8 mouse cellular contexts compared by ENCODE assay signal in the genomic region with DNA sequence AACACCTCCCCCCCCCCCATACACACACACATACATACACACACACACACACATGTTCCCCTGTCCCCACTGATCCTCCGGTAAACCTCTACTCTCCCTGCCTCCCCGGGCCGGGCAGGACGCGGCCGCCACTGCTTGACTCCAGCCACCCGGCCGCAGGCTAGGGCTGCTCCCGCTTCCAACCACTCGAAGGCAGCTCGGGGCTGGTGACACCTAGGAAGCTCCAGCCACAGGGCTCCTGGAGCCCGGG. TPM values are rescaled to one million over a fixed set of nuclear protein-coding genes. Genes with fewer than 3 reads are reported as not detected.
DNase-seq lines count a peak whose midpoint lies in the region; ATAC-seq and TF ChIP-seq lines count a peak whose summit lies in the region.

No protein-coding gene starts in this region.

- 0% methylated on average over 12 of the region's 12 CpGs for WGBS in heart, embryonic 14.5 days
- WGBS in heart, postnatal 0 days: under 1% methylated on average over 12 of the region's 12 CpGs
- WGBS in liver, postnatal 0 days (ENCODE audit: insufficient replicate concordance): 2% methylated on average over 12 of the region's 12 CpGs

- H3K27ac ChIP-seq in heart, embryonic 14.5 days (replicated peaks in 1 of 2; ENCODE audit: control insufficient read depth in 1 of 2, insufficient read depth in 1 of 2, low read depth in 2 of 2, low read length in 2 of 2): peak overlapping the region; percentile 89 to 93
- no peak overlapping the region for H3K27ac ChIP-seq in bone marrow macrophage, adult 2 months (ENCODE audit: insufficient read depth, low read depth, low read length)
- H3K27ac ChIP-seq in heart, postnatal 0 days (ENCODE audit: low read depth): peak overlapping the region; percentile 73
- H3K27ac ChIP-seq in liver, postnatal 0 days (ENCODE audit: low read depth): peak overlapping the region; percentile 48; the same call in 1 of the 2 replicates

- intact Hi-C loops in heart, postnatal 10 days (cut with DNase I): loop anchor here (5.0 kb wide), 2 partner anchors 114 to 249 kb away; no protein-coding TSS in a partner anchor

- peak; percentile 67 for ATAC-seq in heart, embryonic 14.5 days (ENCODE audit: insufficient number of reproducible peaks, insufficient read depth, low FRiP score, low read depth)
- ATAC-seq in heart, postnatal 0 days (ENCODE audit: insufficient read depth, low read depth): peak; percentile 53
- ATAC-seq in liver, postnatal 0 days: peak; percentile 54
- ATAC-seq in frontal cortex, adult (ENCODE audit: low TSS enrichment): no peak

- H3K4me2 ChIP-seq in heart, embryonic 14.5 days (ENCODE audit: low read length): peak overlapping the region; percentile 98
- H3K4me2 ChIP-seq in heart, postnatal 0 days (ENCODE audit: low read depth, low read length): peak overlapping the region; percentile 83
- peak overlapping the region; percentile 87 for H3K4me2 ChIP-seq in liver, postnatal 0 days (ENCODE audit: low read depth, low read length)

- H3K4me3 ChIP-seq in heart, embryonic 14.5 days (ENCODE audit: control insufficient read depth in 1 of 2, insufficient read depth in 1 of 2, low read depth in 1 of 2, low read length in 2 of 2): peak overlapping the region; percentile 70 to 83
- peak overlapping the region; percentile 58 for H3K4me3 ChIP-seq in bone marrow macrophage, adult 2 months (ENCODE audit: insufficient read depth, low read length)
- peak overlapping the region; percentile 57 for H3K4me3 ChIP-seq in heart, postnatal 0 days (ENCODE audit: low read depth, low read length)
- peak overlapping the region; percentile 51 for H3K4me3 ChIP-seq in liver, postnatal 0 days (ENCODE audit: low read depth, low read length)

- no peak for TF ChIP-seq EP300 in heart, postnatal 0 days (IDR thresholded peaks at IDR 0.05; ENCODE audit: low read depth)
- no peak for TF ChIP-seq EP300 in liver, postnatal 0 days (IDR thresholded peaks at IDR 0.05; ENCODE audit: low read depth)

- no peaks in the 10 kb centered on the region for H3K9me3 ChIP-seq in heart, embryonic 14.5 days (ENCODE audit: control insufficient read depth, low read length)
- H3K9me3 ChIP-seq in heart, postnatal 0 days (replicated peaks; ENCODE audit: control insufficient read depth, low read length): no peaks in the 10 kb centered on the region
- no peaks in the 10 kb centered on the region for H3K9me3 ChIP-seq in liver, postnatal 0 days (ENCODE audit: low read length)

- TF ChIP-seq POLR2A in bone marrow macrophage, adult 2 months (IDR thresholded peaks at IDR 0.05; ENCODE audit: borderline replicate concordance, low read depth, low read length): no peak

- H3K9ac ChIP-seq in heart, embryonic 14.5 days (ENCODE audit: low read length): peak overlapping the region; percentile 87
- peak overlapping the region; percentile 56 for H3K9ac ChIP-seq in heart, postnatal 0 days (replicated peaks; ENCODE audit: low read depth, low read length)
- peak overlapping the region; percentile 59 for H3K9ac ChIP-seq in liver, postnatal 0 days (replicated peaks)

- TF ChIP-seq CTCF in bone marrow macrophage, adult 2 months (IDR thresholded peaks at IDR 0.05; ENCODE audit: low read depth, low read length): no peak
- TF ChIP-seq CTCF in heart, postnatal 0 days (IDR thresholded peaks at IDR 0.05; ENCODE audit: low read depth): no peak
- no peak for TF ChIP-seq CTCF in liver, postnatal 0 days (IDR thresholded peaks at IDR 0.05; ENCODE audit: low read depth)

- H3K27me3 ChIP-seq in heart, embryonic 14.5 days (ENCODE audit: control insufficient read depth, insufficient read depth, low read length): 0 out of 2 replicates have a peak, but pooled peaks cover 4% of the 10 kb centered on the region
- H3K27me3 ChIP-seq in heart, postnatal 0 days (ENCODE audit: control insufficient read depth, insufficient read depth, low read length): peaks cover 23% of the 10 kb centered on the region; the same call in 1 of the 2 replicates
- H3K27me3 ChIP-seq in liver, postnatal 0 days (ENCODE audit: insufficient read depth, low read length): peaks cover 56% of the 10 kb centered on the region

- no peak for DNase-seq in heart, postnatal 10 days
- DNase-seq in heart, postnatal 0 days (ENCODE audit: low spot score): no peak
- DNase-seq in liver, postnatal 0 days: peak; percentile 50
- no peak for DNase-seq in frontal cortex, postnatal 25 days (ENCODE audit: low spot score in 2 of 2)
- no peak for DNase-seq in right cerebral cortex, postnatal 25 days

- no peaks in the 10 kb centered on the region for H3K36me3 ChIP-seq in heart, embryonic 14.5 days (ENCODE audit: control insufficient read depth, insufficient read depth, low read length)
- H3K36me3 ChIP-seq in heart, postnatal 0 days (replicated peaks; ENCODE audit: control insufficient read depth, insufficient read depth, low read length): no peaks in the 10 kb centered on the region
- no peaks in the 10 kb centered on the region for H3K36me3 ChIP-seq in liver, postnatal 0 days (replicated peaks; ENCODE audit: insufficient read depth, low read length)

- peaks cover 12 to 24% of the 10 kb centered on the region in 2 experiments for H3K4me1 ChIP-seq in heart, embryonic 14.5 days (ENCODE audit: control insufficient read depth in 2 of 2, insufficient read depth in 2 of 2, low read length in 2 of 2)
- no peaks in the 10 kb centered on the region for H3K4me1 ChIP-seq in bone marrow macrophage, adult 2 months (ENCODE audit: control insufficient read depth, insufficient read depth, low read length)
- H3K4me1 ChIP-seq in heart, postnatal 0 days (ENCODE audit: control insufficient read depth, insufficient read depth): 0 out of 2 replicates have a peak, but pooled peaks cover 6% of the 10 kb centered on the region
- H3K4me1 ChIP-seq in liver, postnatal 0 days (ENCODE audit: insufficient read depth): peaks cover 10% of the 10 kb centered on the region; the same call in 1 of the 2 replicates

RNA-seq across cellular contexts. Expression of a gene that starts 0.9 kb away (rescaled TPM):
- 2.4 and 3.6 TPM in 2 replicates for polyA plus RNA-seq in heart, embryonic 14.5 days (2014; fragmentation: Nextera tagmentation; extraction: Ambion mirVana)
- 1 to 10 TPM; 5.2 to 5.8 TPM for total RNA-seq in heart, postnatal 10 days (2021)
- polyA plus RNA-seq in bone marrow macrophage, adult 2 months (2012; ENCODE audit: insufficient read depth, insufficient read length, missing spikeins): not detected in 2 replicates
- total RNA-seq in heart, postnatal 0 days (2014; rRNA removed; ENCODE audit: low replicate concordance): 0.54 and 7.3 TPM in 2 replicates
- polyA plus RNA-seq in heart, postnatal 0 days (2015; fragmentation: Nextera tagmentation; extraction: Ambion mirVana): 2.0 and 2.4 TPM in 2 replicates
- 0.18 and 0.27 TPM in 2 replicates for polyA plus RNA-seq in liver, postnatal 0 days (2015; fragmentation: Nextera tagmentation; extraction: Ambion mirVana)
